Mouse (Mus musculus): ENCODE data around the gene Ube2g2.
A peak's percentile ranks its signal among the peaks of the same experiment; 100 is the strongest.

The Ube2g2 gene

GRCm38 (mm10) chr10:77622055-77622988 lies at the start of gene Ube2g2:
TSS of gene Ube2g2 (plus strand) at chr10:77622275.
- no peak for DNase-seq (ENCODE audit: low read depth)

- DNase-seq (ENCODE audit: low read depth) = no peak
These were observed 48.9 kb upstream of the Ube2g2 start for GRCm38 (mm10) chr10:77573162-77573561.

DNA sequence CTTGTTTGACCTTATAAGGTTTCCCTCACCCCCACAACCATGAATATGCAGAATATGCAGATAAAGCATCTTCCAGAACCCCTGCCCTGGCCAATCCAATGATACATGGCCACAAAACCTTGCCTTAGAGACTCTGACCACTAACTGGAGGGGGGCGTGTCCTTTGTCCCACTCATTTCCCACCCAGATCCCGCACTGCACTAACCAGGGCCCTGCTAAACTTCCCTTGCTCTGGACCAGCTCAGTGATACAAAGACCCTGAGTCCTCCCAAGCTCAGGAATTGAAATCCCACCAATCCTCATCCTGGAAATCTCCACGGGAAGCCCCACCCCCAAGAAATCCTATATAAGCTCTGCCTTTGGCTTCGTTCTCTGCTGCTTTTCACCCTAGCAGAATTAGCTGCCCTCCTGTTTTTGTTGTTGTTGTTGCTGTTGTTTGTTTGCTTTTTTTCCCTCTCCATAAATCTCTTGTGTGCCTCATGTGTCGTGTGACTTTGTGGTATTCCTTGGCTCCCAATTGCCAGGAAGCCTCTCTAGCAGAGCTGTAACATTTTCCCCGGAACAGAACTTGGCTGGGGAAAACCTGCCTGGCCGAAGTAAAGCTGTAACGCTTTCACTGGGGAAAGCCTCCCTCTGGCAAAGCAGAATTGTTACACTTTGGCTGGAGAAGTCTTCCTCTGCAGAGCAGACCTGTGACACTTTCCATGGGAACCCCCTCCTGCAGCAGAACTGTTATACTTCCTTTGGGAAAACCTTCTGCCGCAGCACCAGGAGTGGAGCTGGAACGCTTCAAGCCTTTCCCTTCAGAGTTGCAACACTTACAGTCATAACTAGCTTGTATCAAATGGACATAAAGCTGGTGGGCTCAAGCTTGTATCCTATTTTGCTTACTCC lies 41.8 kb upstream of the Ube2g2 start:
- no peak for DNase-seq (ENCODE audit: low read depth)

GRCm38 (mm10) chr10:77581023-77581407 lies 41.1 kb upstream of the Ube2g2 start:
- DNase-seq (ENCODE audit: low read depth) = no peak

- peak; percentile 99 for DNase-seq (ENCODE audit: low read depth)
These were observed 40.4 kb upstream of the Ube2g2 start, which contains the start of gene Pttg1ip for GRCm38 (mm10) chr10:77581408-77582284. TSS of gene Pttg1ip (plus strand) at chr10:77581720.

- DNase-seq (ENCODE audit: low read depth) = no peak
These were observed 39.8 kb upstream of the Ube2g2 start for GRCm38 (mm10) chr10:77582285-77582618.

DNA sequence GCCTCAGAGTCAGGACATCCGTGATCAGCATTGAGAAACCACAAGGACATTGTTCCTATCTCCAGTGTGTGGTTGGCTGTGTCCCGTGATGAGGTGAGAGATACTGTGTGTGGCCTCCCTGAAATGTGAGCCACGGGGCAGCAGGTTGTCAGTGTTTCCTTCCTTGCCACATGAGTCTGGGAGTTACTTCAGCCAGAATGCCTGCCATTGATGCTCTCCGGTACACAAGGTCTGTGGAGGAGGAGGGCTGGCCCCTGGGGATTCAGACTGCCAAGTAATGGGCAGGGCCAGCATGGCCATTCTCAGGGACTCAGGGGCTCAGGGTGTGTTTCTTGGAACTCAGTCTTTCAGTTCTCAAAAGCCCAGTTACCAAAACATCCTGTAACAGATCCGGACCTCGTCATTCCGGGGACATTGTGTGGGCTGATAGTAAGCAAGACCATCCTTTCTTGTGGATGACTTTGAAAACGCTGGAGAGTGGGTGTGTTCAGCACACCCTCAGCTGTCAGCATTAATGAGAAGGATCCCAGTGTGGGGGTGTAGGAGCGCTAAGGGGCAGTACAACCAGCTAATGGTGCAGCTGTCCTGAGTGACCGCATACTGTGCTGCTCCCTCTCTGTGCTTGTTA lies 38.2 kb upstream of the Ube2g2 start:
- DNase-seq (ENCODE audit: low read depth) = no peak

DNA sequence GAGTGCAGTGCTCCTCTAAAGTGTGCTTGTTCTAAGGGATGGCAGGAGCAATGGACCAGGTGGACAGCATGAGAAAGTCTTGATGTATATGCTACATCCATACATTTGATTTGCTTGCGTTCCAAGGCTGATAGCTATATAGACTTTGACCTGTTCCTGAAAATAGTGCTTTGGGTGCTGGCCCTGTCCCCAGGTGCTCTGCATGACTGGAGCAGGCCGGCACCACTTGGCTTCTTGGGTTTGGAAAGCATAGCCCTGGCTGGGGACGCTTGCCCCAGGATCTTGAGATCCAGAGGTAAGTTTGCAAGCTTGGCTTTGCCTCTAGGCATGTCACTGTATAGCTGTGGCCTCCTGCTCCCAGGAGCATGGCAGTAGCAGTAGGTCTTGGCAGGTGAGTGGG lies 35.4 kb upstream of the Ube2g2 start:
- no peak for DNase-seq (ENCODE audit: low read depth)

DNA sequence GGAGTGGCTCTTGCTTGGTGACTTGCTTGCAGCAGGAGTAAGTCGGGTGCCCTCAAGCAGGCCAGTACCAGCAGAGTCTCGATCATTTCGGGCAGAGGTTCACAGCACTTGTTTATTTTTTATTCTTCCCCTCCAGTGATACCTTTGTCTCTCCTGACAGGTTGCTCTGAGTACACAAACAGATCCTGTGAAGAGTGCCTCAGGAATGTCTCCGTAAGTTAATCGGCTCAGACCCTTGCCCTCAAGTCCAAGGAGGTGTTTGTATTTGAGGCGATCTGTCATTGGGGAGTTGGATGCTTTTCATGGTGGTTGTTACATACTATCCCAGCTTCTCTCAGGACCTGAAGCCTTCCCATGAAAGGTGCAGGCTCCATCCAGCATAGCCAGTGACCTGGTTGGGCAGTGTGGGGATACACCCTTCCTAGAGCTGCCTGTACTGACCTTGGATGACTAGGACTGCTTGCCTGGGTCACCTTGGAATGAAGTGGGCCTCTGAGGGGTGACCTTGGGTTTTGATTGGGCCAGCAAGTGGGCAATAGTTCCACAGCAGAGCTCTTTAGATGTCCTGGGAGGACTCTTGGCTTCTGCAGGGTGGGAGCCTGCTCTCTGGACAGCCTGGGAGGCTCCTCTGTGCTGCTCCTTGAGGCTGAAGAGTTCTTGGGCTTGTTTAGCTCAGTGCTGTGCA lies 34.8 kb upstream of the Ube2g2 start:
- no peak for DNase-seq (ENCODE audit: low read depth)

DNA sequence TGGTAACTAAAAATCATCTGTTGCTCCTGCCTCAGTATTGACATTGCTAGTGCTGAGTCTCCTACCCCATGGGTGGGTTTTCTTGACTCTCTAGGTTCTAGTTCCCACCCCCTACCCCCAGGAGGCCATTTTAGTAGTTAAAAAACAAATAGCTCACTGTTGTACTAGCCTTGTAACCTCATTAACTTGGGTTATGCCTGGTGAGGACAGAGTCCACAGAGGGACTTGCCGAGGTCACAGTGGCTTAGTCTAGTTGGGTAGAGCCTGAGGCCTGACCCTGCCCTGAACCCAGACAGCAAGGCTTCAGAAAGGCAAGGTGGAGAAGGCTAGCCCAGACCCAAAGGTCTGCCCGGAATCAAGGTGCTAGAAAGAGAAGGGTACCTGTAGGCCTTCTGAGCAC lies 34.0 kb upstream of the Ube2g2 start:
- DNase-seq (ENCODE audit: low read depth) = no peak

- no peak for DNase-seq (ENCODE audit: low read depth)
These were observed 33.0 kb upstream of the Ube2g2 start for GRCm38 (mm10) chr10:77589117-77589516.

- no peak for DNase-seq (ENCODE audit: low read depth)
These were observed 32.3 kb upstream of the Ube2g2 start for GRCm38 (mm10) chr10:77589749-77590148.

GRCm38 (mm10) chr10:77590812-77591211 lies 31.3 kb upstream of the Ube2g2 start:
- DNase-seq (ENCODE audit: low read depth) = no peak

GRCm38 (mm10) chr10:77591546-77591945 lies 30.5 kb upstream of the Ube2g2 start:
- no peak for DNase-seq (ENCODE audit: low read depth)

GRCm38 (mm10) chr10:77596060-77596459 lies 26.0 kb upstream of the Ube2g2 start:
- no peak for DNase-seq (ENCODE audit: low read depth)

- DNase-seq (ENCODE audit: low read depth) = no peak
These were observed 19.1 kb upstream of the Ube2g2 start for GRCm38 (mm10) chr10:77603021-77603420.

- no peak for DNase-seq (ENCODE audit: low read depth)
These were observed 18.0 kb upstream of the Ube2g2 start for GRCm38 (mm10) chr10:77604111-77604510.

GRCm38 (mm10) chr10:77604958-77605357 lies 17.1 kb upstream of the Ube2g2 start:
- DNase-seq (ENCODE audit: low read depth) = no peak

DNA sequence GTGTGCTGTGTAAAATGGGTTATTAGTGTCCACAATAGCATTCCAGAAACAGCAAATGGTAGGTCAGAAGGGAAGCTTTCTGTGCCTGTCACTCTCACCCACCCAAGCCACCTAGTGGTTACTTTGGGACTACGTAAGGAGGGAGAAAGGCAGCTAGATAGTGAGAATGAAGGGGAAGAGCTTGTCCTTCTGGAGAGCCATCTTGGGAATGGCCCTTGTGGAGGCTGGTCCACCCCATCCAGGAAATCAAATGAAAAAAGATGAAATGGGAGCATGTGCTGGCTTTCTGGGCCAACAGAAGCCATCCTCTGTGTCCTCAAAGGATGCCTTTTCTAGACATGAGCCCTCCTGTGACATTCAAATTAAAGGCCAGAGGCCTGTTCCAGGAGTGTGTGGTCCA lies 16.7 kb upstream of the Ube2g2 start:
- no peak for DNase-seq (ENCODE audit: low read depth)

GRCm38 (mm10) chr10:77605908-77606826 lies 15.9 kb upstream of the Ube2g2 start, which contains the start of the genes Sumo3 and Gm49325:
TSS of gene Sumo3 (plus strand) at chr10:77606097.
TSS of gene Gm49325 (plus strand) at chr10:77606197.
- peak; percentile 72 for DNase-seq (ENCODE audit: low read depth)
